Mouse (Mus musculus): Measurements from ENCODE around the gene Rps11.
"Not testable (repeated sequence)": the region's sequence is repeated elsewhere in the genome, so short reads cannot be mapped to it uniquely, and the experiment has no call there.

- TF ChIP-seq CTCF (IDR thresholded peaks at IDR 0.05; ENCODE audit: insufficient read depth, low read length); POLR2A (IDR thresholded peaks at IDR 0.05; ENCODE audit: borderline replicate concordance, extremely low read depth, low read depth, low read length): not testable (repeated sequence)
Measured at GRCm38 (mm10) chr7:45125649-45126048, 1.4 kb upstream of the Rps11 start.
